Mouse (Mus musculus): Measurements from ENCODE around the gene Trappc2. TPM values are rescaled to one million over a fixed set of nuclear protein-coding genes. Genes with fewer than 3 reads are reported as not detected.

Gene Trappc2
- 0.89 and 1.1 TPM in 2 replicates for polyA plus RNA-seq (2012; rRNA removed)

DNA sequence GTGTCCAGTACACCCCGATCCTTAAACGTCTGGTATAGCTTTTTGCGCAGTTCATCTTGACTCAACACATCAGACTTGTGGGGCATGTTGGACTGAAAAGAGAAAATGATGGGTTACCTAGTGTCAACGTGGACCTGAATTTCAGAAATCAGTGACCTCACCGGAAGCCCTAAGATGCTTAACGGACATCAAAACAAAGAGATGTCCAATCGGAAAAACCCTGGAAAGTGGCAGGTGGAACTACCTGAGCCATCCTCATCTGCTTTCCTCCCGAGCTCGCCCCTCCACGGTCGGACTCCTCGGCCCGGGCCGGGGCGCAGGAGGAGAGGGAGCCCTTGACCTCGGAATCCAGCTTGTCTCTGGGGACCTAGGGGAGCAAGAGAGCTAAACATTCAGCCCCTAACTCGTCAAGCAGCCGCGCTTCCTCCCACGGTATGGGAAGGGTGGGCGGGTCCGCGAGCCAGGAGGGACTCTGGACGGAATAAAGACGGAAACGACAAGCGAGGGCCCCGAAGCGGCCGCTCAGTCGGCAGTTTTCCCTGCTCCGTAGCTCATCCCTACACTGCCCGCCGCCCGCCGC lies at the start of gene Trappc2:
TSS of gene Trappc2 (plus strand) at position 539 of the 580 bp plus-strand sequence.

DNA sequence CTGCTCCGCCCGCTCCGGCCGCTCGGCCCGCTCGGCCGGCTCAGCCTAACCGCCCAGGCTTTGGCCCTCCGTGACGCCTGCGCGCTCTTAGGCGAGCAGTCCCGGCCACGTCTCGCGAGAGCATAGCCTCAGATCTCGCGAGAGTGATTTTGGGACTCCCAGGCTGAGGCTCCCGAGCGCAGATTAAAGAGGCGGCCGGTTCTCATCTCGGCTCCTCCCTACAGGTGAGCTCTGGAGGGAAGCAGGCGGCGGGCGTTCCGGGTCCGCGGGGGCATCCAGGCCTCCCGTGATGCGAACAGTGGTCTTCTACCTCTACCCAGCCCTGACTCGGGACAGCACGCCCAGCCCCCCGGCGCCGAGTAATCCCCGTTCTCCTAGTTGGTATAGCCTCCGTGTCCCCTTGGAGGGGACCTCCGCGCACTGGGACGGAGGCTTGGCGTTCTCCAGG lies 266 bp downstream of the Trappc2 start, which contains the start of gene Ofd1:
TSS of gene Ofd1 (minus strand) at position 89 of the 448 bp plus-strand sequence.

DNA sequence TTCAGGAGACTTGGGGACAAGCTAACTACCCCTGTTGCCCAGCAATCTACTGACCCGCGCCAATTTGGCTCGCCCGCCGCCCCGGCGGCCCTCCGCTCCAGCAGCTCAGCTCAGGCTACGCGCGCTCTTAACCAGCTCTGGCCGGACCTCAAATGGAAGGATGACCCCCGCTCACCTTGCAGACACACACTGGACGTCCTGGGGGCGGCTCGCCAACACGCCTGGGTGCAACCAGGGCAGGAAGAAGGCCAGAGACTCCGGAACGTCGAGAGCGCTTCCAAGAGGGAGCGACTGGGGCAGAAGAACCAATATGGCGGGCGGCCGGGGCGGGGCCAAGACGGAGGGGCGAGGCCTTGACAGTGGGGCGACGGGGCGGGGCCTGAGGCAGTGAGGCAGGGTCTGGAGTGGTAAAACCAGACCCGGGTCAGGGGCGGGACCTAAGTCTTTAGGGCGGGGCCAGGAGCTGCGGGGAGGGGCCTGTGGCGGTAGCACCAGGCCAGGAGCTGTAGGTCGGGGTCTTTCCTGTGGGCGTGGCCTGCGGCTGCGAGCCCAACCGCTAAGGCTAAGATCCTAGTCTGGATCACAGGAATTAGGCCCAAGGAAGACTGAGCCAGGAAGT lies 39.1 kb downstream of the Trappc2 start, which contains the start of gene Rab9:
TSS of gene Rab9 (minus strand) at position 503 of the 619 bp plus-strand sequence.

Other genes with a start within 250 kb of the Trappc2 start
- 1.8 and 2.3 TPM in 2 replicates for gene Gpm6b, start 201.7 kb upstream of the Trappc2 start, polyA plus RNA-seq (2012; rRNA removed)
- 0.56 and 0.64 TPM in 2 replicates for gene Ofd1, start 130 bp downstream of the Trappc2 start, polyA plus RNA-seq (2012; rRNA removed)
- 2.0 and 2.8 TPM in 2 replicates for gene Rab9, start 39.3 kb downstream of the Trappc2 start, polyA plus RNA-seq (2012; rRNA removed)
- gene Tceanc, start 78.0 kb downstream of the Trappc2 start, polyA plus RNA-seq (2012; rRNA removed), result 0.54 and 0.62 TPM in 2 replicates
- 0.03 TPM in 1 of 2 replicates, not detected in the other for gene Egfl6, start 145.1 kb downstream of the Trappc2 start, polyA plus RNA-seq (2012; rRNA removed)

Data from colon, adult 2 months (tissue).